Mouse (Mus musculus) liver, postnatal 0 days (tissue): ENCODE measurements around the gene Robo1. TPM values are rescaled to one million over a fixed set of nuclear protein-coding genes. Genes with fewer than 3 reads are reported as not detected.

Experiments used
- ATAC-seq: fragments of 200-750 bp; cut with Nextera tagmentation; 2 replicates; pipeline ENCODE4 v1.8.0; 2017; ENCODE audit warnings: mild to moderate bottlenecking, moderate library complexity
- DNase-seq: peaks from one replicate; pipeline ENCODE4 v3.0.0-alpha.2; 2016
- H3K27ac ChIP-seq: fragments of 300-500 bp; sonication (generic); 2 replicates; pipeline ENCODE4 v1.5.1; 2014; ENCODE audit warnings: antibody characterized with exemption, moderate library complexity, mild to moderate bottlenecking, low read depth
- H3K27me3 ChIP-seq: fragments of 300-500 bp; sonication (generic); 2 replicates; pipeline ENCODE4 v1.6.1; 2014; ENCODE audit warnings: low read length, control low read depth, mixed read lengths; ENCODE audit not compliant: insufficient read depth
- H3K36me3 ChIP-seq: fragments of 300-500 bp; sonication (generic); replicated peaks from 2 replicates; pipeline ENCODE4 v1.6.1; 2014; ENCODE audit warnings: mild to moderate bottlenecking, control low read depth, low read length, moderate library complexity, mixed read lengths; ENCODE audit not compliant: insufficient read depth
- H3K4me1 ChIP-seq: fragments of 300-500 bp; sonication (generic); 2 replicates; pipeline ENCODE4 v1.6.1; 2014; ENCODE audit warnings: antibody characterized with exemption, mild to moderate bottlenecking, control low read depth; ENCODE audit not compliant: insufficient read depth
- H3K4me2 ChIP-seq: fragments of 300-500 bp; sonication (generic); 2 replicates; pipeline ENCODE4 v1.6.1; 2014; ENCODE audit warnings: low read depth, mild to moderate bottlenecking, low read length, moderate library complexity, mixed read lengths
- H3K4me3 ChIP-seq: fragments of 300-500 bp; sonication (generic); 2 replicates; pipeline ENCODE4 v1.5.1; 2014; ENCODE audit warnings: low read depth, low read length
- H3K9ac ChIP-seq: fragments of 300-500 bp; sonication (generic); replicated peaks from 2 replicates; pipeline ENCODE4 v1.6.1; 2014; ENCODE audit warnings: mild to moderate bottlenecking, moderate library complexity
- H3K9me3 ChIP-seq: fragments of 300-500 bp; sonication (generic); 2 replicates; pipeline ENCODE4 v1.6.1; 2016; ENCODE audit warnings: mild to moderate bottlenecking, control low read depth, low read length, mixed read lengths
- CTCF ChIP-seq: sonication (generic); IDR thresholded peaks from 2 replicates; pipeline ENCODE4 v1.5.1; 2016; ENCODE audit warnings: antibody characterized with exemption, low read depth
- EP300 ChIP-seq: IDR thresholded peaks from 2 replicates; pipeline ENCODE4 v1.6.1; 2016; ENCODE audit warnings: antibody characterized with exemption, low read depth, mild to moderate bottlenecking
- WGBS: fragments of 180-500 bp; shearing (Covaris S2); extraction: QIAGEN DNeasy Blood & Tissue Kit; methylation state at CpG from one replicate; pipeline ENCODE4 v1.1.7; 2014; ENCODE audit not compliant: insufficient replicate concordance; 5-methylcytosine and 5-hydroxymethylcytosine counted together
- polyA plus RNA-seq: library from polyadenylated mRNA; unstranded; fragments of >200 nt; fragmentation: Nextera tagmentation; extraction: Ambion mirVana; gene quantifications from 2 replicates; pipeline ENCODE4 v1.2.1, GENCODE M21; 2015

The Robo1 gene
- polyA plus RNA-seq, 1 experiment from 2014 or later = 2.4 TPM

- WGBS = 58% methylated on average over 4 of the region's 4 CpGs
- TF ChIP-seq EP300 = no peak
- no peak for TF ChIP-seq CTCF
- DNase-seq (no peak), ATAC-seq (no peak)
- Histone ChIP-seq H3K9ac (no peak overlapping the region), H3K9me3 (no peaks in the 10 kb centered on the region), H3K27ac (no peak overlapping the region), H3K27me3 (no peaks in the 10 kb centered on the region), H3K4me1 (no peaks in the 10 kb centered on the region), H3K4me2 (no peak overlapping the region), H3K4me3 (no peak overlapping the region), H3K36me3 (no peaks in the 10 kb centered on the region)
These were observed 302.6 kb downstream of the Robo1 start for GRCm38 (mm10) chr16:72610661-72611112.

- Histone ChIP-seq H3K4me2 (no peak overlapping the region), H3K4me3 (no peak overlapping the region), H3K4me1 (no peaks in the 10 kb centered on the region), H3K36me3 (no peaks in the 10 kb centered on the region), H3K9me3 (no peaks in the 10 kb centered on the region), H3K27me3 (no peaks in the 10 kb centered on the region), H3K27ac (no peak overlapping the region), H3K9ac (no peak overlapping the region)
- TF ChIP-seq CTCF (peak; percentile 58), EP300 (no peak)
- 0 out of 2 replicates have a peak, but pooled peaks have one; percentile 41 for ATAC-seq
- WGBS = 15% methylated on average over 1 of the region's 1 CpGs
- no peak for DNase-seq
These were observed 306.8 kb downstream of the Robo1 start for GRCm38 (mm10) chr16:72614898-72615297.

- Histone ChIP-seq H3K4me1 (no peaks in the 10 kb centered on the region), H3K9me3 (no peaks in the 10 kb centered on the region), H3K4me2 (no peak overlapping the region), H3K27me3 (no peaks in the 10 kb centered on the region), H3K36me3 (no peaks in the 10 kb centered on the region), H3K9ac (no peak overlapping the region), H3K27ac (no peak overlapping the region), H3K4me3 (no peak overlapping the region)
- TF ChIP-seq CTCF (no peak), EP300 (no peak)
- DNase-seq (no peak), ATAC-seq (no peak)
- WGBS = 53% methylated on average over 2 of the region's 2 CpGs
These were observed 307.3 kb downstream of the Robo1 start for GRCm38 (mm10) chr16:72615360-72615759.

- Histone ChIP-seq H3K9me3 (no peaks in the 10 kb centered on the region), H3K4me2 (no peak overlapping the region), H3K4me1 (no peaks in the 10 kb centered on the region), H3K4me3 (no peak overlapping the region), H3K27ac (no peak overlapping the region), H3K9ac (no peak overlapping the region), H3K27me3 (no peaks in the 10 kb centered on the region), H3K36me3 (no peaks in the 10 kb centered on the region)
- TF ChIP-seq EP300 (no peak), CTCF (no peak)
- 75% methylated on average over 4 of the region's 4 CpGs for WGBS
- ATAC-seq (no peak), DNase-seq (no peak)
These were observed 314.3 kb downstream of the Robo1 start for GRCm38 (mm10) chr16:72622371-72622770.

- H3K4me3 ChIP-seq = no peak overlapping the region
- H3K9me3 ChIP-seq = no peaks in the 10 kb centered on the region
- no peak overlapping the region for H3K27ac ChIP-seq
- no peak overlapping the region for H3K4me2 ChIP-seq
- no peak for ATAC-seq
- no peaks in the 10 kb centered on the region for H3K4me1 ChIP-seq
- TF ChIP-seq EP300 (no peak), CTCF (no peak)
- H3K9ac ChIP-seq = no peak overlapping the region
- H3K36me3 ChIP-seq = no peaks in the 10 kb centered on the region
- DNase-seq = no peak
- WGBS = 81% methylated on average over 10 of the region's 10 CpGs
- H3K27me3 ChIP-seq = no peaks in the 10 kb centered on the region
These were observed 314.8 kb downstream of the Robo1 start for GRCm38 (mm10) chr16:72622868-72623267.

- WGBS = 66% methylated on average over 7 of the region's 7 CpGs
- ATAC-seq (no peak), DNase-seq (no peak)
These were observed 325.7 kb downstream of the Robo1 start for GRCm38 (mm10) chr16:72633846-72634245.

More at GRCm38 (mm10) chr16:72633846-72634245, 325.7 kb downstream of the Robo1 start:
- Histone ChIP-seq H3K9me3 (no peaks in the 10 kb centered on the region), H3K4me1 (no peaks in the 10 kb centered on the region), H3K27me3 (no peaks in the 10 kb centered on the region), H3K9ac (no peak overlapping the region), H3K36me3 (no peaks in the 10 kb centered on the region), H3K4me3 (no peak overlapping the region), H3K4me2 (no peak overlapping the region), H3K27ac (no peak overlapping the region)
- TF ChIP-seq EP300 (no peak), CTCF (no peak)
